Mouse (Mus musculus): ENCODE results near the gene Rnd2.
"Not testable (repeated sequence)": the region's sequence is repeated elsewhere in the genome, so short reads cannot be mapped to it uniquely, and the experiment has no call there.

Rnd2 gene

DNA sequence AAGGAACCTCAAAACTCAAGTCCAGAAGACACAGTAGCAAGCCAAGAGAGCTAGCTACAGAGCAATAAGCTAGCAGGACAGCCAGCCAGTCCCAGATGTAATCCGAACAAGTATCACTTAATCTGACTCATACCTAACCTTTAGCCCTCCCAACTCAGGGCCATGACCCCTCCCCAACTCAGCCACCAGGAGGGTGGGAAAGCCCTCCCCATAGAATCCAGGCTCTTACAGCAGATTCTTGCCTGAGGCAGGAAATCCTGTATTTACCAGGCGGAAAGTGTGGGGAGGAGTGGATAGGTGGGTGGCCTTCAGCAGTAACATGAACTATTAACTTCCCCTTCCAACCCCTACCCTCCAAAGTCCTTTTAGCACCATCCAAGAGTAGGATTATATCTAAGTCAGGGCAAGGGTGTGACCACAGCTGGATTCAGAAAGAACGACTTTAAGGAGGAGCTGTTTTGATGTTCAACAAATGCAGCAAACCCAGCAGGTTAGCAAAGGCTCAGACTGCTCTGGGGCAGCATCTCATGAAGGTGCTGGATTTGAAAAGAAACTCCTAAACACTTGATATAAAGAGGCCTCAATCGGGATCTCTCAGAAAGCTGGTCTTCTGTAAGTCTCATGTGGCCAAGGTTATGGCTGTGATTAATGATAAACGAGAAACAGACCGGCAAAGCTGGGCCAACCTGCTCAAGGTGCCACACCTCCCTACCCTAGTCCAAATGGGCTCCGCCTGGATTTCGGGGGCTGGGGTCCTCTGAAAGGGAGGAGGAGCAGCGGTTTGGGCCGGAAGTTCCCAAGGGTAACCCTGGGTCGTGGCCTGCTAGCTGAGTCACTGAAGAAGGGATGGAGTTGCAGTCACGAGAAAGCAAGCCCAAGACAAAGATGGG is at the start of gene Rnd2:
Gene Rnd2 (plus strand): TSS at position 789 of the 890 bp plus-strand sequence.
- in situ Hi-C loops (cut with MboI, MseI), result no loop called here

DNA sequence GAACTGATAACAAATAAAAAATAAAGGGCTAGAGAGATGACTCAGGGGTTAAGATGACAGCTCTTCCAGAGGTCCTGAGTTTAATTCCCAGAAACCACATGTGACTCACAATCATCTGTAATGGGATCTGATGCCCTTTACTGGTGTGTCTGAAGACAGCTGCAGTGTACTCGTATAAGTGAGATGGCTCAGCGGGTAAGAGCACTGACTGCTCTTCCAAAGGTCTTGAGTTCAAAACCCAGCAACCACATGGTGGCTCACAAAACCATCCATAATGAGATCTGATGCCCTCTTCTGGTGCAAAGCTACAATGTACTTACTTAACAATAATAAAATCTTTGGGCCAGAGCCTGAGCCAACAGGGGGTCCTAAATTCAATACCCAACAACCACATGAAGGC is 49.5 kb upstream of the Rnd2 start:
- in situ Hi-C loops (cut with MboI, MseI), result no loop called here

DNA sequence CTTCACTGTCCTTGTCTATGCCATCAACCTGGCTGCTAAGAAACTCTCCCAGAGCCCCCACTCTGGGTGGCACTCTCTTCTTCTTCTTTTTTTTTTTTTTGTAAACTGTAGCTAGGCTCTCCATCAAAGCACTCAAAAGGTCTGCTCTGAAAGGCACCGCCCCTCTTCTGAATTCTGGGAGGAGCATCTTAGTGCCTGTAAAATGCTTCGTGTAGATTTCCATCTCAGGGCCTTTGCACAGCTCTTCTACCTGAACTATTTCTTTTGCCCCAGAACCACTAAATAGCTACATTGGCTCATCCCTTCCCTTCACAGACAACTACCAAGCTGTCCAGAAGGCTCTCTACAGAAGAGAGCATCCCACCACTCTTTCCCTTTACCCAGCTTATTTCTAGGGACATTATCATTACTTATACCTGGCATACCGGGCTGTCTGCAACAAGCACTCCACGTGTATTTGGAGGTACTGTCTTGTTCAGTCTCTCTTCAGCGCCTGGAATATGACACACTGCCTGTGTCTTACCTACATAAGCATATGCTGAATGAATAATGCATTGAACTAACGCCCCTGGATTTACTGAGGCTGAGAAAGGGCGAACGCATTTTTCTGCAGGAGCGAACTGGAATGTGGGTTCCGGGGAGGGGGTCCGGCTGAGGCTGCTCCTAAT is 48.2 kb upstream of the Rnd2 start:
- in situ Hi-C loops (cut with MboI, MseI), result no loop called here

DNA sequence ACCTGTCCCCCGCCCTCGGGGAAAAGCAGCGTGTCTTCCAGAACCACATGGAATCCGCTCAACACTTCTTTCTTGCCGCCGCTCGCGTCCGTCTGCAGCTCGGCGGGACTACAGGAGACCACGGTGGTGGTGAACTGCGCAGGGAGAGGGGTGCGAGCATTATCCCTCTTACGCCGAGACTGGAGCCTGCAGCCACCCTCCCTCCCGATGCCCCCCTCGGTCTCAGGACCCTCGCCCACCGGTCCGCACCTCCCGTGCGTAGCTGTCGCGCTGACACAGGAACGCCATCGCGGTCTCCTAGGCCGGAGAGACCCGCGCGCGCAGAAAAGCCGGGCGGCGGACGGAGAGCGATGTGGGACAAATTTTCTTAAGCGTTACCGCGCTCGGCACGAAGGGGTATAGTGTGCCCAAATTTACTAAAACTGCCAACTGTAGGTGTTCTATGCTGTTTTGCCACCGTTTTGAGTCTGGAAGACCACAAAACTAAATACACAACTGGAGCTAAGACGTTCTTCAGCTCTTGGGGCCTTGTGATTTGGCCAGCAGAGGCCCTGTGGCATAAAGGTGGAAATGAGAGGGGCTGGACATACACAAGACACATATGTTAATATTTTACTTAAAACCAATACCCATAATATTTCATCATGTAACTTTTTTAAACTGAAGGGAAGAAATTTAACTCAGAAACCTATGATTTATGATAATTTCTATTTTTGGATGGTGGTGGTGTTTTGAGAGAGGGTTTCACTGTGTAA is 47.5 kb upstream of the Rnd2 start, which contains the start of gene Aarsd1:
Gene Aarsd1 (minus strand): TSS at position 515 of the 755 bp plus-strand sequence.
- in situ Hi-C loops (cut with MboI, MseI), result no loop called here

DNA sequence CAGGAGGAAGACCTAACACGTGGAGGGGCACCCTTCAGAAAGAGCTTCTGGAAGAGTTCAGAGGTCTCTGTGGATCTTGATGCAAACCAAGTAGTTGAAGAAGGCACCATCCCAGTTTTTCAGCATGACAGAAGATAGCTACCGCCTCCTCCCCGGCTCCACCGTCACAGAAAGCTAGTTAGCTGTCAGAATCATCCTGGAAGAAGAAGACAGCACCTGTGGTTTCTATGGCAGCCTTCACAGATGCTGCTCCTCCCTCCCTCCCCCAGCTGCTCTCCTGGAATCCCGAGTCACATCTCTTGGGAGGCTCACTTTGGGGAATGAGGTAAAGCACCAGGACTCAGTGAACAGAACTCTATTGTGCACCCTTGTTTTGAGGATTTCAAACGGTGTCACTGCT is 45.8 kb upstream of the Rnd2 start:
- in situ Hi-C loops (cut with MboI, MseI), result no loop called here

DNA sequence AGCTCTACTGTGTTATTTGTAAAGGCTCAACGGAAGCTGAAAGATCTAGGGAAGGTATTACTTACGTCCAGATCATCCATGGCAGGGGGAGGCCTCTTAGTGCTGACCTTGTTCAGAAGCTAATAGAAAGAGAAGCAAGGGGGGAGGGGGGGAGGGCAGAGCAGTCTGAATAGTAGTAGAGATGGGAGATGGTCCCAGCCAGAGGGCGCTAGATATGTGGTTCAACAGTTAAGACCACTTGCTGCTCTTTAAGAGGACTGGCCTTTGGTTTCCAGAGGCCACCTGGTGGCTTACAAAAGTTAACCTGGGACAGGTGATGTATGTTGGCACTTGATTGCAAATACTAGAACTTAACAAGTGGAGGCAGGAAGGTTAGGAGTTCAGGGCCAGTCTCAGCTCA is 45.2 kb upstream of the Rnd2 start:
- in situ Hi-C loops (cut with MboI, MseI), result no loop called here

GRCm38 (mm10) chr11:101420148-101420547 is 44.7 kb upstream of the Rnd2 start:
- in situ Hi-C loops (cut with MboI, MseI), result no loop called here

- in situ Hi-C loops (cut with MboI, MseI), result no loop called here
These were observed 40.5 kb upstream of the Rnd2 start, which contains the start of gene Gm27029 for GRCm38 (mm10) chr11:101424105-101424851. Gene Gm27029 (minus strand): TSS chr11:101424796.

- in situ Hi-C loops (cut with MboI, MseI), result no loop called here
These were observed 39.6 kb upstream of the Rnd2 start, which contains the start of the genes Rundc1 and Ptges3l for GRCm38 (mm10) chr11:101424925-101425813. Gene Rundc1 (plus strand): TSS chr11:101425085. Gene Ptges3l (minus strand): TSS chr11:101425333.

DNA sequence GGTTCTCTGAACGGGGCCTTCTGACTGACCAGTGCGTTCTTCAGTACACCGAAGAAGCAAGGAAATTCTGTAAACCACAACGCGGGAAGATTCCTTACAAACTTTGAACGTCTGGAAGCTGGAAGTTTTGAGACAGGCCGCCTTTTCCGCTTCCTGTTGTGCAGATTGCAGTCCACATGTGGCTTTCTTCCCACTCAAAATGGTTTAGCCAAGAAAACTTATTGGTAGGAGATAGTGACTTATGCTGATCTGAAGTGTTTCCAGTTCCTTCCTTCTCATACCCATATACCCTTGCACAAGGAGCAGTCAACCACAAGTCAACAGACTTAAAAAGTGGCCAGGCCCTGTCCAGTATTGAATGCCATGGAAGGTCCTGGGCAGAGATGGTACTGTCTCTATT is 38.6 kb upstream of the Rnd2 start:
- in situ Hi-C loops (cut with MboI, MseI), result no loop called here

DNA sequence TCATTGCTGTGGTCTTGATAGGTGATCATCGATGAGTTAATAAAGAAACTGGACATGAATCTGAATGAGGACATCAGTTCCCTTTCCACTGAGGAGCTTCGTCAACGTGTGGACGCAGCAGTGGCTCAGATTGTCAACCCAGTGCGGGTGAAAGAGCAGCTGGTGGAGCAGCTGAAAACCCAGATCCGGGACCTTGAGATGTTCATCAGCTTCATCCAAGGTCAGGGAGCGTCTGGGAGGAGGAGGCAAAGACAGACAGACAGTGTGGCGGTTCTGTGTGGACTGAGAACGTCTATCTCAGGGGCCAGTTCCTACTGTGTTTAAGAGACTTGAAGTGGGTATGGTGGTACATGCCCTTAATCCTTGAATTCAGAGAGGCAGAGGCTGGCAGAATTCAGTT is 33.5 kb upstream of the Rnd2 start:
- in situ Hi-C loops (cut with MboI, MseI), result no loop called here

GRCm38 (mm10) chr11:101433396-101433795 is 31.4 kb upstream of the Rnd2 start:
- in situ Hi-C loops (cut with MboI, MseI), result no loop called here

- in situ Hi-C loops (cut with MboI, MseI), result no loop called here
These were observed 29.0 kb upstream of the Rnd2 start for GRCm38 (mm10) chr11:101435831-101436230.

DNA sequence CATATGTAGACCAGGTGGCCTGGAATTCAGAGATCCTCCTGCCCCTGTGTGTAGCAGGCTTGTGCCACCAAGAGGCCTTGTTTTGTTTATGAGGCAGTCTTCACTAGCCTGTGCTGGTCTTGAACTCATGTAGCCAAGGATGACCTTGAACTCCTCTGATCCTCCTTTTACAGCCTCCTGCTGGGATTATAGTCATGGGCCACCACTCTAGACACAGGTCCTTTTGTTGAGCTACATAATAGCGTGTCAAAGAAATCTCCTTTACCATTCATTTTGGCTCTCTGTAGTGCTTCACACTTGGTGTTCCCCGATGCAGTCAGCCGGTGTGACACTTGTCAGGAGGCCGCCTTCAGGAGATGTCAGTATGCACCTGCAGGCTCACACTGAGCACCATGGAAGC is 27.9 kb upstream of the Rnd2 start:
- in situ Hi-C loops (cut with MboI, MseI), result no loop called here

GRCm38 (mm10) chr11:101438006-101438405 is 26.8 kb upstream of the Rnd2 start:
- in situ Hi-C loops (cut with MboI, MseI), result not testable (repeated sequence)

DNA sequence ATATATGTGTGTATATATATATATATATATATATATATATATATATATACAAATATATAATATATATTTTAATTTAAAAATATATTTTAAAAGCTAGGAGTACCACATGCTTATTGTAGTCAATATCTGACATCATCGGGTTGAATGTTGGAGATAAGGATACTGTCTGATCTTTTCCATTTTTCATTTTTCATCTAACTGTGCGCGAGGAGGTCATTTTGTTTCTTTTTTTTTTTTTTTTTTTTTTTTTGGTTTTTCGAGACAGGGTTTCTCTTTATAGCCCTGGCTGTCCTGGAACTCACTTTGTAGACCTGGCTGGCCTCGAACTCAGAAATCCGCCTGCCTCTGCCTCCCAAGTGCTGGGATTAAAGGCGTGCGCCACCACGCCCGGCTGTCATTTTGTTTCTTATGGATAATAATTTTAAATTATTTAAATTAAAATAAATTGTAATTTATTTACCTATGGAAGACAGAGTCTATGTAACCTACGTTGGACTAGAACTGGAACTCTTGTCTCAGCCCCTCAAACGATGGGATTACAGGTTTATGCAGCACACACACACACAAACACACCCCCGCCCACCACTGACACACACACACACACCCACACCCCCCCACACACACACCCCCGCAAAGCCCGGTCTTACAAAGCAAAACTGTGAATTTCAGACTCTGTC is 23.2 kb upstream of the Rnd2 start:
- in situ Hi-C loops (cut with MboI, MseI), result not testable (repeated sequence)

- in situ Hi-C loops (cut with MboI, MseI), result no loop called here
These were observed 22.6 kb upstream of the Rnd2 start, which contains the start of gene Rpl27 for GRCm38 (mm10) chr11:101442127-101442693. Gene Rpl27 (plus strand): TSS chr11:101442298.

- in situ Hi-C loops (cut with MboI, MseI), result no loop called here
These were observed 22.0 kb upstream of the Rnd2 start for GRCm38 (mm10) chr11:101442760-101443159.

DNA sequence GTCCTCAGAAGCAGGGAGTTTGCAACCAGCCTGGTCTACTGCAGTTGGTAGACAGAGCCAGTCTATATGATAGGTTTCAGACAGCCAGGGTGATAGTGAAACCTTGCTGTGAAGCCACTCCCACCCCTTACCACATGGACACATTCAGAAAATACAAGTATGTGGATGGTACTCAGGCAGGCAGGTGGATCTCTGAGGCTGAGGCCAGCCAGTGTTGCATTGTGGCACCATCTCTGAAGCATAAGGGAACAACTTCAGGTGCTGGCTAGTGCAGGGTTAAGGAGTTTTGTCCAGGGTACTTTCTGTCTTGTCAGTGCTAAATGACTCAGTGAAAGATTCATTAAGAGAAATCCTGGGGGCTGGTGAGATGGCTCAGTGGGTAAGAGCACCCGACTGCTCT is 18.5 kb upstream of the Rnd2 start:
- in situ Hi-C loops (cut with MboI, MseI), result no loop called here

Data from T-helper 2 cell (primary cell).